Mouse (Mus musculus): ENCODE data around the gene Snx21. TPM values are rescaled to one million over a fixed set of nuclear protein-coding genes. Genes with fewer than 3 reads are reported as not detected.
A peak's percentile ranks its signal among the peaks of the same experiment; 100 is the strongest.

The Snx21 gene
- polyA plus RNA-seq, 2 experiments, result 26.0 to 29.2 TPM

DNA sequence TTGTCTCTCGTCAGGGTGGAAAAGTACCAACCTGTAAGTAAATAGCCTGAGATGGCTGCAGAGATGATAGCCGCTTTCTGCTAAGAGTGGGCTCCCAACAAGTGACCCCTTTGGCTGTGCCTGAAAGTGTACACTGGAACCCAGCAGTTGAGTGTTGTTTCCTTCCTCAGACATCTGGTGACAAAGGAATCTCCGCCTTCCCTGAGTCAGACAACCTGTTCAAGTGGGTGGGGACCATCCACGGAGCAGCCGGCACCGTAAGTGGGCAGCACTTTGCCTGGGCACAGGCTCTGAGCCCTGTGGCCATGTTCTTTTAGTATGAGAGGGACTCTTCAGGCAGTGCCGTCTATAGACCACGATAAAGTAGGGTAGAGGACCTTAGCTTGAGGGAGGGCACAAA is 14.5 kb upstream of the Snx21 start:
- H3K4me1 ChIP-seq (ENCODE audit: control insufficient read depth, insufficient read depth, low read length), result peaks cover 6% of the 10 kb centered on the region
- H3K9me3 ChIP-seq (ENCODE audit: control insufficient read depth, low read length), result no peaks in the 10 kb centered on the region
- peak overlapping the region; percentile 70 for H3K4me3 ChIP-seq (replicated peaks; ENCODE audit: low read length)
- H3K27ac ChIP-seq (replicated peaks; ENCODE audit: low read depth, low read length), result no peak overlapping the region
- no peaks in the 10 kb centered on the region for H3K27me3 ChIP-seq (ENCODE audit: control insufficient read depth, insufficient read depth, low read length)
- peak overlapping the region; percentile 72 for H3K4me2 ChIP-seq (replicated peaks; ENCODE audit: low read depth, low read length, severe bottlenecking)
- WGBS, result 78% methylated on average over 8 of the region's 8 CpGs
- no peak for TF ChIP-seq POLR2A (IDR thresholded peaks at IDR 0.05; ENCODE audit: borderline replicate concordance, extremely low read depth, insufficient read depth, insufficient read length)
- ATAC-seq (ENCODE audit: low FRiP score, low read depth), result no peak
- DNase-seq (ENCODE audit: low spot score), result no peak
- H3K9ac ChIP-seq (ENCODE audit: low read depth, low read length, severe bottlenecking), result no peak overlapping the region
- H3K36me3 ChIP-seq (ENCODE audit: control insufficient read depth, insufficient read depth, low read length), result peaks cover 39% of the 10 kb centered on the region

DNA sequence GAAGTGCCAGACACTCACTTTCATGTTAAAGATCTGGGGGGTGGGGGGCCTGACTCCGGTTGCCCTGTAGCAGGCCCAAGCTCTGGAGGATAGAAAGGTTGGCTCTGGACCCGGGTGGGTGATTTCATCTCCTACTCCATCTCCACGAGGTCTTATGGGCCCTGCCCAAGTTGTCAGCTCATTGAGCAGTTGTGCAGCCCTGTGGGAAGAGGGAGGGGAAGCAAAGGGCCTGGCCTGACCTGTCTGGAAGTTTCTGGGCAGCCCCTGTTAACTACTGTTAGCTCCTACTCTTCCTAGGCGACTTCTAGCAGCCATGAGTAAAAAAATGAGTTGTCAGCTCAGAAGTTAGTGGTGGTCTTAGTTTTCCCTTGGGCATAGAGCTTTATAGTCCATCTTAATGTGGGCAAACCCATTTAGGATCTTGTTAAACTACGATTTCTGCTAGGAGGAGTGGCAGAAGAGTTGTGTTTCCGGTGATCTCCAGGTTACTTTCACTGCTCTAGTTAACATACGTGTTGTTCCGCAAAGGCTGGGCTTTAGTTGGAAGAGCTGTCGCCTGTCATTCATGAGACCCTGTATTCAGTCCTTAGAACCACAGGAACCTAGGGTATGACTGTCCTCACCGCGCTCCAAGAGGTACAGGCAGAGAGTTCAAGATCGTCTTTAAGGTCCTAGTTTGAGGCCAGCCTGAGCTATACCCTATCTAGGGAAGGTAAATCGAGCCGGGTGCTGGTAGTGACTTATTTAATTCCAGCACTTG is 12.2 kb upstream of the Snx21 start:
- H3K27me3 ChIP-seq (ENCODE audit: control insufficient read depth, insufficient read depth, low read length), result no peaks in the 10 kb centered on the region
- no peak overlapping the region for H3K9ac ChIP-seq (ENCODE audit: low read depth, low read length, severe bottlenecking)
- H3K36me3 ChIP-seq (ENCODE audit: control insufficient read depth, insufficient read depth, low read length), result peaks cover 17% of the 10 kb centered on the region
- 80% methylated on average over 14 of the region's 14 CpGs for whole genome bisulfite sequencing
- H3K9me3 ChIP-seq (ENCODE audit: control insufficient read depth, low read length), result no peaks in the 10 kb centered on the region
- H3K27ac ChIP-seq (replicated peaks; ENCODE audit: low read depth, low read length), result 0 out of 2 replicates have a peak overlapping the region, but pooled peaks have one; percentile 3
- ATAC-seq (ENCODE audit: low FRiP score, low read depth) (no peak), DNase-seq (ENCODE audit: low spot score) (no peak)
- no peak for TF ChIP-seq POLR2A (IDR thresholded peaks at IDR 0.05; ENCODE audit: borderline replicate concordance, extremely low read depth, insufficient read depth, insufficient read length)
- H3K4me2 ChIP-seq (replicated peaks; ENCODE audit: low read depth, low read length, severe bottlenecking), result no peak overlapping the region
- peaks cover 6% of the 10 kb centered on the region for H3K4me1 ChIP-seq (ENCODE audit: control insufficient read depth, insufficient read depth, low read length)
- no peak overlapping the region for H3K4me3 ChIP-seq (replicated peaks; ENCODE audit: low read length)

DNA sequence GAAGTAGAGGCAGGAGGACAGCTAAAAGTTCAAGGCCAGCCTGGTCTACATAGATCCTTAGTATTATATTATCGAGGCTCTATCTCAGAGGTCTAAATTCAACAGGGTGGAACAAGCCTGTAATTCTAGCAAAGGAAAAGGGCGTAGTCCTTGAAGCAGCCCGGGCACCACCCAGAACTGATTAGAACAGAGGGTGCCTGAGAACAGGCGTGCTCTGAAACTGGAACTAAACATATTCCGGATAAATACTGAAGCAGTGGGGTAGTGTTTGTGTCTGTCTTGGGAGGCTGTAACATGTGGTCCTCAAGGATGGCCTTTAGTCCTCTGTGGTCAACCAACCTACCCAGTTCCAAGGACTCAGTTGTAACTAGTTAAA is 11.6 kb upstream of the Snx21 start:
- Histone ChIP-seq H3K4me3 (replicated peaks; ENCODE audit: low read length) (no peak overlapping the region), H3K9ac (ENCODE audit: low read depth, low read length, severe bottlenecking) (no peak overlapping the region), H3K27ac (replicated peaks; ENCODE audit: low read depth, low read length) (0 out of 2 replicates have a peak overlapping the region, but pooled peaks have one; percentile 3), H3K4me2 (replicated peaks; ENCODE audit: low read depth, low read length, severe bottlenecking) (no peak overlapping the region), H3K9me3 (ENCODE audit: control insufficient read depth, low read length) (no peaks in the 10 kb centered on the region), H3K36me3 (ENCODE audit: control insufficient read depth, insufficient read depth, low read length) (peaks cover 16% of the 10 kb centered on the region), H3K27me3 (ENCODE audit: control insufficient read depth, insufficient read depth, low read length) (no peaks in the 10 kb centered on the region), H3K4me1 (ENCODE audit: control insufficient read depth, insufficient read depth, low read length) (peaks cover 6% of the 10 kb centered on the region)
- WGBS, result 89% methylated on average over 5 of the region's 5 CpGs
- ATAC-seq (ENCODE audit: low FRiP score, low read depth) (no peak), DNase-seq (ENCODE audit: low spot score) (no peak)
- no peak for TF ChIP-seq POLR2A (IDR thresholded peaks at IDR 0.05; ENCODE audit: borderline replicate concordance, extremely low read depth, insufficient read depth, insufficient read length)

DNA sequence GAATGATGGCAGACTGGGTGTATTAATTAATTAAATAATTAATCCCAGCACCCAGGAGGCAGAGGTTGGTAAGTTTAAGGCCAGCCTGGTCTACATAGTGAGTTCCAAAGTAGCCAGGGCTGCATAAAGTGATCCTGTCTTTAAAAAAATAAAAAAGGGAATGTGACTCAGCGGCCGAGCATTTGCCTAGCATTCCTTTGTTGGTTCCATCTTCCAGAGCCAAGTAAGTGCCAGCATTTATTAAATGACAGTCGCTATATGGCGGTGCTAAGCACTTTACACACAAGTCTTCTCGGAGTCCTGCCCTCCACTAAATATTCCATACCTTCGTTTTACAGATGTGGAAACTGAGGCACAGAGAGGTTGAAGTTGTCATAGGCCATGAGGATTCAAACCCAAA is 9.5 kb upstream of the Snx21 start:
- Histone ChIP-seq H3K36me3 (ENCODE audit: control insufficient read depth, insufficient read depth, low read length) (peaks cover 16% of the 10 kb centered on the region), H3K4me2 (replicated peaks; ENCODE audit: low read depth, low read length, severe bottlenecking) (no peak overlapping the region), H3K4me3 (replicated peaks; ENCODE audit: low read length) (no peak overlapping the region), H3K27ac (replicated peaks; ENCODE audit: low read depth, low read length) (no peak overlapping the region), H3K4me1 (ENCODE audit: control insufficient read depth, insufficient read depth, low read length) (no peaks in the 10 kb centered on the region; the same call in 1 of the 2 replicates), H3K27me3 (ENCODE audit: control insufficient read depth, insufficient read depth, low read length) (no peaks in the 10 kb centered on the region), H3K9me3 (ENCODE audit: control insufficient read depth, low read length) (no peaks in the 10 kb centered on the region), H3K9ac (ENCODE audit: low read depth, low read length, severe bottlenecking) (no peak overlapping the region)
- 84% methylated on average over 6 of the region's 6 CpGs for WGBS
- ATAC-seq (ENCODE audit: low FRiP score, low read depth) (no peak), DNase-seq (ENCODE audit: low spot score) (no peak)
- TF ChIP-seq POLR2A (IDR thresholded peaks at IDR 0.05; ENCODE audit: borderline replicate concordance, extremely low read depth, insufficient read depth, insufficient read length), result no peak

DNA sequence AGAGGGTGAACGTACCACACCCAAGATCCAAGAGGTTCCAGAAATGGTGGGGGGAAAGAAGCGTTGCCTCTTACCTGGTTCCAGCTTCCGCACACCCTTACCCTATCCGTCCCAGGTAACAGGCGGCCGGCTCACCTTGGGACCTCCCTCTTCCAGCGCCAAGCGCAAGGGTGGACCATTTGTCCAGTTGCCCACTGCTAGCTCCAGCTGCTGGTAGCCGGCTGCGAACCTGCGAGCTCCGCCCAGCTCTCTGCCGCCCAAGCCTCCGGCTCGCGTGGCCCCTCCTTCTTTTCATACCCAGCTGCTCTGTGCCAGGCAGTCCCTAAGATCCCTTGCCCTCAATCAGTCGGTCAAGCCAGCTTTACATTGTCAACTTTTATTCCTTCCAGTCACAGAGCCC is 8.8 kb upstream of the Snx21 start:
- no peak for TF ChIP-seq POLR2A (IDR thresholded peaks at IDR 0.05; ENCODE audit: borderline replicate concordance, extremely low read depth, insufficient read depth, insufficient read length)

More for the DNA sequence above, 8.8 kb upstream of the Snx21 start:
- no peaks in the 10 kb centered on the region; the same call in 1 of the 2 replicates for H3K4me1 ChIP-seq (ENCODE audit: control insufficient read depth, insufficient read depth, low read length)
- H3K36me3 ChIP-seq (ENCODE audit: control insufficient read depth, insufficient read depth, low read length), result peaks cover 12% of the 10 kb centered on the region
- H3K27me3 ChIP-seq (ENCODE audit: control insufficient read depth, insufficient read depth, low read length), result no peaks in the 10 kb centered on the region
- DNase-seq (ENCODE audit: low spot score), result no peak
- no peaks in the 10 kb centered on the region for H3K9me3 ChIP-seq (ENCODE audit: control insufficient read depth, low read length)
- H3K4me2 ChIP-seq (replicated peaks; ENCODE audit: low read depth, low read length, severe bottlenecking), result no peak overlapping the region
- no peak for ATAC-seq (ENCODE audit: low FRiP score, low read depth)
- H3K9ac ChIP-seq (ENCODE audit: low read depth, low read length, severe bottlenecking), result no peak overlapping the region
- H3K27ac ChIP-seq (replicated peaks; ENCODE audit: low read depth, low read length), result no peak overlapping the region
- H3K4me3 ChIP-seq (replicated peaks; ENCODE audit: low read length), result no peak overlapping the region
- 58% methylated on average over 17 of the region's 17 CpGs for whole genome bisulfite sequencing

Measured in limb, embryonic 14.5 days (tissue).